Mouse (Mus musculus): Measurements from ENCODE around the gene Rnf8.

The Rnf8 gene

DNA sequence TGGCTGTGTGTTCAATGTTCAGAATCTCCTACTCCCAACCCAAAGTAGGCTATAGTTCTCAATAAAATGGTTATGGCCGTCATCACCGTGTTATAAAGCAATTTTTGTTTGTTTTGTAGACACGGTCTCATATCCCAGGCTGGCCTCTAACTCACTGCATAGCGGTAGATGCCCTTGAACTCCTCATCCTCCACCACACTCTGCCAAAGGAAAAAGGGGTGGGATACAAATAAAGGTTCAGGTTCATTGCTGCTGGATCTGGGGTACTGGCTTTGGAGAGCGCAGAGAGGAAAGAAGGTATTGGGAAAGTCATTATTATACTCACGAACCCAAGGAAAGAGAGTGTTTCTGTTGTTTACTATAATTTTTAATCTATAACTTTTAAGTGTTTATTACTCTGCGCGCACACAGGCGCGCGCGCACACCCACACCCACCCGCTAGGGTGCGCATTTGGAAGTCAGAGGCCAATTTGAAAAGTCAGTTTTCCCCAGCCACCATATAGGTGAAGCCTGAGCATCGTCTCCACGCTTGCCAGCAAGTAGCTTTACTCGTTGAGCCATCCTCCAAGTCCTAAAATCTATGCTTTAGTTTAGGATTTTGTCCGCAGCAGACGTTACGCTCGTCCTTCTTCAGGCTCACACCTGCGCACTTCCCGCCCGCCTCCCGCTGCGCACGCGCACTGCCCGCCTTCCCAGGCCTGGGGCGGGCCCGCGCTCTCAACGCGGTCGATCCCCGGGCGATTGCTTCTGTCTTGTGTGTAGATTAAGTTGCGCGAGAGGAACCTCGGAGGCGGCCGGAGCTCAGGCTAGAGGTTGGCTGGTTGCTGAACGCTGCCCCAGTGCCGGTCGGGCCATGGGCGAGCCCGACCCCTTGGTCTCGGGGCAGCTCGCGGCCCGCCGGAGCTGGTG is at the start of gene Rnf8, which contains the start of gene Gm28043:
Rnf8 (plus strand) TSS at position 676 of the 909 bp plus-strand sequence.
Gm28043 (plus strand) TSS at position 762 of the 909 bp plus-strand sequence.
- DNase-seq = peak; percentile 96

GRCm38 (mm10) chr17:29565521-29565920 is 49.1 kb upstream of the Rnf8 start:
- DNase-seq = no peak

DNA sequence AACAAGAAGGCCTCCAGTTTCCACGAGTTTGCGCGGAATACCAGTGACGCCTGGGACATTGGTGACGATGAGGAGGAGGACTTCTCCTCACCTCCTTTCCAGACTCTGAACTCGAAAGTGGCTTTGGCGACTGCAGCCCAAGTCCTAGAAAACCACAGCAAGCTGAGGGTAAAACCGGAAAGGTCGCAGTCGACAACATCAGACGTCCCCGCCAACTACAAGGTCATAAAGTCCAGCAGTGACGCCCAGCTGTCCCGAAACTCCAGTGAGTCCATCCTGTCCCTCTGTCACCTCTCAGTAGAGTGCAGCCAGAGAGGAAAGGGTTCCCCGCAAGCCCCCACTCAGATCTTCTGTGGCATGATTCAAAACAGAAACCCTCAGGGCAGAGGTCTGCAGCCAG is 46.2 kb upstream of the Rnf8 start:
- DNase-seq = no peak

- no peak for DNase-seq
Measured at GRCm38 (mm10) chr17:29569831-29570230, 44.8 kb upstream of the Rnf8 start.

GRCm38 (mm10) chr17:29579579-29580126 is 34.9 kb upstream of the Rnf8 start:
- DNase-seq = peak; percentile 42

GRCm38 (mm10) chr17:29583569-29583968 is 31.0 kb upstream of the Rnf8 start:
- DNase-seq = no peak

- no peak for DNase-seq
Measured at GRCm38 (mm10) chr17:29584306-29584705, 30.3 kb upstream of the Rnf8 start.

- DNase-seq = no peak
Measured at GRCm38 (mm10) chr17:29584737-29585136, 29.9 kb upstream of the Rnf8 start.

DNA sequence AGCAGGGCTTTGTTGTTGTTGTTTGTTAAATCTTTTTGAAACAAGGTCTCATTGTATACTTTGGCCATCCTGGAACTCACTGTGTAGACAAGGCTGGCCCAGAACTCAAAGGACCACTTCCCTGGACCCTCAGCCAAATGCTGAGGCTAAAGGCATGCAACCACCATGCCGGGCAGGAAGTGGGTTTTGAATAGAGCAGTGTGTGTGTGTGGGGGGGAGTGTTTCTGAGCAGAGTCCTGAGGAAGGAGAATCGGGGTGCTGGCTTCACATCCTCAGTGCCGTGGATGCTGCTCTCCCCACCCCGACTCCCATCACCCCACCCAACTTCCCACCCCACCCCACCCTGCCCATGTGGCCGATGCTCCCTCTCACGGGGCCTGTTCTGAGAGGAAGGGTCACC is 29.1 kb upstream of the Rnf8 start:
- DNase-seq = no peak

- no peak for DNase-seq
Measured at GRCm38 (mm10) chr17:29586921-29587320, 27.7 kb upstream of the Rnf8 start.

- no peak for DNase-seq
Measured at GRCm38 (mm10) chr17:29589221-29589898, 25.2 kb upstream of the Rnf8 start.

DNA sequence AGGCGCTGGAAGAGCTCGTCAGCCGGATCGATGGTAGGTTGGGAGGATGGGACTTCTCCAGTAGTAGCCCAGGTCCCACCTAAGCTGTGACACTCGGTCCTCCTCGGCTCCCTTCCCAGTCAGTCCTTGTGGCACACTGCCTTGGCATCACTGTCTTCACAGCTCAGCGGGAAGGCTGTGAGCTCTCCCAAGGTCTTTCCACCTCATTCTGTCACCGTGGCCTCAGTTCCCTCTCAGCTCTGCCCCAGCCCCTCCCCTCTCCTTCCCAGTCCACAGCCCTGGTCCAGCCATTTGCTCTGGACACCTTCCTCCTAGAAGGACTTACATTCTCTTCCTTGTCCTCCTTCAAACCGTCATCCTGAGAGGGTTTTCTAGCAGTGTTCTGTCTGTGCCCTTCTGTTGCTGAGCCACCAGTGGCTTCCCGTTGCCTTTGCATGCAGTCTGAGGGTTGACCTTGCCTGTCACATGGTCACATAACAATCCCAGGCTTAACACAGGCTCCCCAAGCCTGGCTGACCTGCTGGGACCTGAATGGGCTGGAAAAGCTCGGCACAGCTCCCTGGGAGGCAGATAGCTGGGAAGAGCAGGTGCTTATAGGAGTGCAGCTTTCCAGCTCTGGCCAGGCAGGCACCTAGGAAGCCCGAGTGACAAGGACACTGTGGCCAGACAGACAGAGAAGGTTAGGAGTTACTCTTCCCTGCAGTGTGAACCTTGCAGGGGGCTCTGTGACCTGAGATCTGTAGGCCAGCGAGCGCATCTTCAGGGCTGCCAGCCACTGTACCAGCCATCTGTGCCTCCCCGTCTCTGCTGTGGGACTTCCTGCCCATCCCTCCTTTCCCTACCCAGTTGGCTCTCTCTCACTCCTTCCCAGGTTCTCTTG is 18.5 kb upstream of the Rnf8 start:
- no peak for DNase-seq

DNA sequence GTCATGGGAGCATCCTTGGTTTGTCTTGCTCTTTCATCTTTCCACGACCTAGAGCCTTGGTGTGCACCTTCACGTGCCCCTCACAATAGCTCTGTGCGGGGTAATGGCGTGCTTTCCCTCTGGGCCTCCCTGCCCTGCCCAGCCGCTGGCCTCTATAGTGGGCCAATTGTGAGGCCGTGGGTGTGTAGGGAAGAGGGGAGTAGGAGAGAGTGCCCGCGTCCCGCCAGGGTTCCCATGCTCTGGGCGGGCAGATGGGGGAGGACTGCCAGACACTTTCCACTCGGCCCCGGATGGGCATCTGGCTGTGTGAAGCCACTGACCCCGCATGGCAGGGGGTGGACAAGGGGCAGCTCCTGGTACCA is 17.8 kb upstream of the Rnf8 start:
- no peak for DNase-seq

- no peak for DNase-seq
Measured at GRCm38 (mm10) chr17:29599051-29599450, 15.5 kb upstream of the Rnf8 start.

- DNase-seq = no peak
Measured at GRCm38 (mm10) chr17:29599537-29599936, 15.1 kb upstream of the Rnf8 start.

DNA sequence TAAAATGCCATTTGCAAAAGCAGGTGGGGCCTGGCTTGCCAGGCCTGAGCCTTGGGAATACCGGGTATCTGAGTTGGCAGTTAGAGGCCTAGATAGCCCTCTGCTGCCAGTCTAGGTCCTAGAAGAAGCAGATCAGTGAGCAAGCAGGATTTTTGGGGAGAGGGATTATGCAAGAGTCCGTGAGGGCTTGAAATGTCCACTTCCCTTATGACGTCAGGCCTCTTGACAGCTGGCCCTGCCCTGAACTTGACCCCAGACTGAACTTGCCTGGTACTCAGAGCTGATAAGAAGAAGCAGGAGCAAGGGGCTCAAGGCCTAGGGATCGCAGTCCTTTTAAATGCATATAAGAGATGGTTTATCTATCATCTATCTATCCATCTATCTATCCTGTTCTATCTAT is 13.2 kb upstream of the Rnf8 start:
- DNase-seq = peak; percentile 87

- DNase-seq = peak; percentile 85
Measured at GRCm38 (mm10) chr17:29603283-29603682, 11.3 kb upstream of the Rnf8 start.

DNA sequence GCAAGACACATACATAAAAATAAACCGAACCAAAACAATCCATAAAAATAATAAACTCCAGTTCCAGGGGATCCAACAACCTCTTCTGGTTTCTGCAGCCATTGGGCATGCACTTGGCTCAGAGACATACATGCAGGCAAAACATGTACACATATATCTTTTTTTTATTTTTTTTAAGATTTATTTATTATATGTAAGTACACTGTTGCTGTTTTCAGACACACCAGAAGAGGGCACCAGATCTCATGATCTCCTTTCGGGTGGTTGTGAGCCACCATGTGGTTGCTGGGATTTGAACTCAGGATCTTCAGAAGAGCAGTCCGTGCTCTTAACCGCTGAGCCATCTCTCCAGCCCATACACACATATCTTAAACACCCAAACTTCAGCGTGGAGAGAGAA is 1.1 kb upstream of the Rnf8 start:
- peak; percentile 45 for DNase-seq

DNA sequence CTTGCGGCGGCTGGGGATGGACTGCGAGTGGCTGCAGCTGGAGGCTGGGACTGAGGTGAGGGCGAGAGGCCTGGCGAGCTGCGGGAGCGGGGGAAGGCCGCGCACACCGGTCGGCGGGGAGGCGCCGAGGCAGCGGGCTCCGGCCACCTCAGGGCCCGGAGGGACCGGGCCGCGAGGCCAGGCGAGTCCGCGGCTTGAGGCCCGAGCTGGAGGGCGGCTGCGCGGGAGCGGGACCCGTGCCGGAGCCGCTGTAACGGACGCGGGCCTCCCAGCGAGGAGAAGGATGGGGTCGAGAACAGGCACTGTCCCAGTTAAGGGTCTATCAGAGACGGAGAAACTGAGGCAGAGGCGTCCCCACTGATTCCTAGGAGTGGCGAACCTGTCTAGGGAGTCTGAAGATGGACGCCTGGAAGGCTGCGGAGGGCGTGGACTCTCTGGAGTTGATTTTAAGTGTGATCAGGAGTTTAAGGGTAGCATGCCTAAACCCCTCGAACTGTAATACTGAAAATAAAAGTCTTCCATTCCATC is 498 bp downstream of the Rnf8 start:
- DNase-seq = peak; percentile 18

- no peak for DNase-seq
Measured at GRCm38 (mm10) chr17:29615616-29616015, 1.0 kb downstream of the Rnf8 start.

GRCm38 (mm10) chr17:29619231-29619630 is 4.6 kb downstream of the Rnf8 start:
- peak; percentile 73 for DNase-seq

DNA sequence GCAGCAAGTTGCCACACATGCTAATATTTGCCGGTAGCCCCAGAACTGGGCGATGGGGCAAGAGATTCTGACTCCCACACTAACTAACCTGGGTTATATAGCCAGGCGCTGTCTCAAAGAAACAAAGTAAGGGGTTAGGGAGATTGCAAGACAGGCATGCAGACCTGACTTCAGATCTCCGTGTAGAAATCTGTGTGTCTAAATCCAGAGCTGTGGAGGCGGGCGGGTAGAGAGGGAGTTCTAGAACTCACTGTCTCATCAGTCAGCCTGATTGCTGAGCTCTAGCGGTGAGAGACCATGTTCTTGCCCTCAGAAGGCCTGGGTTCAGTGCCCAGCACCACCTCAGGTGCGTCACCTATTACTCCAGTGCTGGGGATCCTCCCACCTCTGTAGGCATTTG is 8.9 kb downstream of the Rnf8 start:
- no peak for DNase-seq

GRCm38 (mm10) chr17:29627285-29627684 is 12.7 kb downstream of the Rnf8 start:
- DNase-seq = no peak
